Mouse (Mus musculus): ENCODE measurements around the gene Szt2. TPM values are rescaled to one million over a fixed set of nuclear protein-coding genes. Genes with fewer than 3 reads are reported as not detected.

Gene Szt2
- polyA plus RNA-seq, 1 experiment from 2014 or later, result 13.6 TPM

DNA sequence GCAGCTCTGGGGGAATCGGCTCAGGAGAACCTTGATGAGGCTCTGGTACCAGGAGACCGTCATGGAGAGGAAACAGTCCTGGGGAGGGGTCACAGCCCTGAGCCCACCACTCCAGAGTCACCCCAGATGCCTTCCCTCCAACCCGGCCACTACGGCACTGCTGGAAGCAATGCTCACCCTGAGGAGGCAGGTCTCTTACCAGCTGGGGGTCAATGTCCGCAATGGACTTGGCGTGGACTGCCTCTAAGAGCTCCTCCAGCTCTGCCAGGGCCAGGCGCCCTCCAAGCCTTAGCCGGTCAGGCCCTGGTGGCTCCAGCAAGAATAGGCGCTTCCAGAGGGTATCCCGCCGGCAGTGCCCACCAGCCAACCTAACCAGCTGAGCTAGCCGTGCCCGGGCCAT, 44.4 kb downstream of the Szt2 start:
- H3K36me3 ChIP-seq, result peaks cover 80% of the 10 kb centered on the region
- no peaks in the 10 kb centered on the region for H3K9me3 ChIP-seq
- peaks cover 10% of the 10 kb centered on the region for H3K4me1 ChIP-seq
- H3K27ac ChIP-seq (replicated peaks), result no peak overlapping the region
- no peak for ATAC-seq (ENCODE audit: low FRiP score, low read depth)
- H3K4me2 ChIP-seq (replicated peaks), result no peak overlapping the region
- 92% methylated on average over 13 of the region's 13 CpGs for whole genome bisulfite sequencing
- H3K4me3 ChIP-seq, result no peak overlapping the region
- no peak overlapping the region for H3K9ac ChIP-seq (replicated peaks)
- H3K27me3 ChIP-seq, result no peaks in the 10 kb centered on the region

- no peaks in the 10 kb centered on the region for H3K27me3 ChIP-seq
- no peak overlapping the region for H3K9ac ChIP-seq (replicated peaks)
- H3K4me2 ChIP-seq (replicated peaks), result no peak overlapping the region
- no peak for ATAC-seq (ENCODE audit: low FRiP score, low read depth)
- 96% methylated on average over 3 of the region's 3 CpGs for WGBS
- H3K4me1 ChIP-seq, result peaks cover 16% of the 10 kb centered on the region
- no peak overlapping the region for H3K27ac ChIP-seq (replicated peaks)
- H3K9me3 ChIP-seq, result no peaks in the 10 kb centered on the region
- H3K36me3 ChIP-seq, result peaks cover 73% of the 10 kb centered on the region
- no peak overlapping the region for H3K4me3 ChIP-seq
These were observed 45.1 kb downstream of the Szt2 start for GRCm38 (mm10) chr4:118363985-118364384.

- H3K4me3 ChIP-seq, result no peak overlapping the region
- no peaks in the 10 kb centered on the region for H3K27me3 ChIP-seq
- no peak for ATAC-seq (ENCODE audit: low FRiP score, low read depth)
- H3K4me1 ChIP-seq, result peaks cover 16% of the 10 kb centered on the region
- no peak overlapping the region for H3K9ac ChIP-seq (replicated peaks)
- no peak overlapping the region for H3K27ac ChIP-seq (replicated peaks)
- 95% methylated on average over 6 of the region's 6 CpGs for WGBS
- H3K4me2 ChIP-seq (replicated peaks), result no peak overlapping the region
- H3K9me3 ChIP-seq, result no peaks in the 10 kb centered on the region
- peaks cover 62% of the 10 kb centered on the region for H3K36me3 ChIP-seq
These were observed 46.2 kb downstream of the Szt2 start for GRCm38 (mm10) chr4:118362879-118363278.

- no peak overlapping the region for H3K4me2 ChIP-seq (replicated peaks)
- 90% methylated on average over 5 of the region's 5 CpGs for WGBS
- no peak overlapping the region for H3K4me3 ChIP-seq
- peaks cover 16% of the 10 kb centered on the region for H3K4me1 ChIP-seq
- H3K36me3 ChIP-seq, result peaks cover 51% of the 10 kb centered on the region
- no peak overlapping the region for H3K9ac ChIP-seq (replicated peaks)
- H3K27me3 ChIP-seq, result no peaks in the 10 kb centered on the region
- no peak overlapping the region; the same call in 1 of the 2 replicates for H3K27ac ChIP-seq (replicated peaks)
- H3K9me3 ChIP-seq, result no peaks in the 10 kb centered on the region
- no peak for ATAC-seq (ENCODE audit: low FRiP score, low read depth)
These were observed 47.6 kb downstream of the Szt2 start for GRCm38 (mm10) chr4:118361451-118361850.

GRCm38 (mm10) chr4:118359896-118360720, 49.0 kb downstream of the Szt2 start:
- under 1% methylated on average over 54 of the region's 54 CpGs for WGBS
- H3K4me3 ChIP-seq, result peak overlapping the region; percentile 66
- peaks cover 16% of the 10 kb centered on the region for H3K4me1 ChIP-seq
- no peaks in the 10 kb centered on the region for H3K9me3 ChIP-seq
- peak overlapping the region; percentile 93 for H3K27ac ChIP-seq (replicated peaks)
- peak overlapping the region; percentile 73 for H3K4me2 ChIP-seq (replicated peaks)
- H3K9ac ChIP-seq (replicated peaks), result peak overlapping the region; percentile 84
- H3K36me3 ChIP-seq, result peaks cover 37% of the 10 kb centered on the region
- no peaks in the 10 kb centered on the region for H3K27me3 ChIP-seq
- peak; percentile 82 for ATAC-seq (ENCODE audit: low FRiP score, low read depth)

DNA sequence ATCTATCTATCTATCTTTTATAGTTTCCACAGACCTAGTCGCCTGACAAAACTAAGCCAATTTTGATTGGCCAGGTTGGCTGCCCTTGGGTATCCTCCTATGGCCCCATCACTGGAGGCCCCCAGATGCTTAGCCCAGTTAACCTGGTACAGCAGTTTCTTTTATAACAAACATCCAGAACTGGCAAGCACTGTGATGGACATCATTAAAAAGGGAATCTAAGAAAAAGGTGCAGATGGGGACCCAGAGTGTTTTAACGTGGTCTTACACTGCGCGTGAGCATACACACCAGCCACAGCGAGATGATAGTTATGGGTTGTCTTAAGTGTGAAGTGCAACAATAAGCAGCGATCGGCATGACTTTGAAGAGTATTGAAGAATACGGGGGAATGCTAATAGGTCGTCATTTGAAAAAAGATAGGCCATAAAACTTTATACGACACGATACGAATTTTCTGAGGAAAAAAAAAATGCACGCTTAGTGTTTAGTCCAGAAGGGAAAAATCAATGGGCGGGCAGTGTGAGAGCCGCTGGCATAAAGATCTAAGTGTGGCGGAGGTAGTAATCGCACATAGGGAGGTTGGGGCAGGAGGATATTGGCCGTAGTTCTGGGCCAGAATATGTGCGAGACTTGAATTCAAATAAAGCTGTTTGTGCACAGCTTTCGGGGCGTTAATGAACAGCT, 49.7 kb downstream of the Szt2 start:
- ATAC-seq (ENCODE audit: low FRiP score, low read depth), result no peak
- Histone ChIP-seq H3K9ac (replicated peaks) (peak overlapping the region; percentile 84), H3K9me3 (no peaks in the 10 kb centered on the region), H3K27ac (replicated peaks) (peak overlapping the region; percentile 93), H3K4me3 (peak overlapping the region; percentile 66), H3K36me3 (peaks cover 30% of the 10 kb centered on the region), H3K27me3 (no peaks in the 10 kb centered on the region), H3K4me2 (replicated peaks) (peak overlapping the region; percentile 73), H3K4me1 (peaks cover 16% of the 10 kb centered on the region)
- WGBS, result 20% methylated on average over 21 of the region's 21 CpGs

- no peak overlapping the region for H3K27ac ChIP-seq (replicated peaks)
- WGBS, result 89% methylated on average over 17 of the region's 17 CpGs
- no peak overlapping the region for H3K4me2 ChIP-seq (replicated peaks)
- no peaks in the 10 kb centered on the region for H3K27me3 ChIP-seq
- no peak for ATAC-seq (ENCODE audit: low FRiP score, low read depth)
- peaks cover 19% of the 10 kb centered on the region for H3K36me3 ChIP-seq
- H3K4me1 ChIP-seq, result peaks cover 16% of the 10 kb centered on the region
- H3K4me3 ChIP-seq, result no peak overlapping the region
- H3K9ac ChIP-seq (replicated peaks), result no peak overlapping the region
- H3K9me3 ChIP-seq, result no peaks in the 10 kb centered on the region
These were observed 50.7 kb downstream of the Szt2 start for GRCm38 (mm10) chr4:118358159-118358895.

- no peak overlapping the region for H3K27ac ChIP-seq (replicated peaks)
- peaks cover 16% of the 10 kb centered on the region for H3K4me1 ChIP-seq
- ATAC-seq (ENCODE audit: low FRiP score, low read depth), result no peak
- H3K27me3 ChIP-seq, result no peaks in the 10 kb centered on the region
- peaks cover 11% of the 10 kb centered on the region for H3K36me3 ChIP-seq
- 85% methylated on average over 8 of the region's 8 CpGs for WGBS
- H3K9me3 ChIP-seq, result no peaks in the 10 kb centered on the region
- no peak overlapping the region for H3K4me2 ChIP-seq (replicated peaks)
- H3K4me3 ChIP-seq, result no peak overlapping the region
- no peak overlapping the region for H3K9ac ChIP-seq (replicated peaks)
These were observed 51.6 kb downstream of the Szt2 start for GRCm38 (mm10) chr4:118357504-118357903.

DNA sequence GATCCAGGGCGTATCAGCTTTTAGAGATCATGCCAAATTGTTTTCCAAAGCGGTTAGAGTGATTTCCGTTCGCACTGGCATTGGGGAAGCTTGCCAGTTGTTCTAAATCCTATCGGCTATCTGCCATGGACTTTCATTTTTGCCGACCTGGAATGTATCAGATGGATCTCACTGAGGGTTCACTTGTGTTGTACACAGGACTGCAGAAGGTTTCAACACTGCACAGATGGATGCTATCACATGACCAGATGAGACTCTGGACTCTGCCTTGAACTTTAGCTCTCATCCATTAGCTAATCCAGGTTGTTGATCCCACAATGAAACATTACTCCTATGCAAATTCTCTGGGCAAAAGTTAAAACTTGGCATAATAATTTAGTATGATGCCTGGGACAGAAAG, 52.3 kb downstream of the Szt2 start:
- WGBS, result 89% methylated on average over 6 of the region's 6 CpGs
- Histone ChIP-seq H3K4me3 (no peak overlapping the region), H3K4me1 (peaks cover 16% of the 10 kb centered on the region), H3K27me3 (no peaks in the 10 kb centered on the region), H3K27ac (replicated peaks) (no peak overlapping the region), H3K9ac (replicated peaks) (no peak overlapping the region), H3K4me2 (replicated peaks) (no peak overlapping the region), H3K9me3 (no peaks in the 10 kb centered on the region), H3K36me3 (peaks cover 4% of the 10 kb centered on the region; the same call in 1 of the 2 replicates)
- ATAC-seq (ENCODE audit: low FRiP score, low read depth), result no peak

DNA sequence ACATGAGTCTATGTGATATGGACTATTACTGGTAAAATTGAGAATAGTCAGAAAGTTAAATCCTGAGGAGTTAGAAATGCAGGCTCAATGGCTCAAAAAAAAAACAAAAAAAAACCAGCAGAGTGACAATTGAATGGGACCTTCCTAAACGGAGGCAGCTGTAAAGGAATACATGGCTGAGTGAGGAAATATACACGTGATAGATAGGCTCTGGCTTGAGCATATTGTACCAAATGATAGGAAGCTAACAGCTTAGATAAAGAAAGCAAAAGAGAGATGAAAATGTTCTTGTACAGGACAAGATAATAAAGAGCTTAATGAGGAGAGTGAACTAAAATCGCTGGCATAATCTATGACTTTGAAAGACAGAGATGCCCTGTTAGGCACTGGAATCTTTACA, 54.8 kb downstream of the Szt2 start:
- WGBS, result 73% methylated on average over 3 of the region's 3 CpGs
- Histone ChIP-seq H3K4me1 (peaks cover 2% of the 10 kb centered on the region), H3K27ac (replicated peaks) (no peak overlapping the region)

DNA sequence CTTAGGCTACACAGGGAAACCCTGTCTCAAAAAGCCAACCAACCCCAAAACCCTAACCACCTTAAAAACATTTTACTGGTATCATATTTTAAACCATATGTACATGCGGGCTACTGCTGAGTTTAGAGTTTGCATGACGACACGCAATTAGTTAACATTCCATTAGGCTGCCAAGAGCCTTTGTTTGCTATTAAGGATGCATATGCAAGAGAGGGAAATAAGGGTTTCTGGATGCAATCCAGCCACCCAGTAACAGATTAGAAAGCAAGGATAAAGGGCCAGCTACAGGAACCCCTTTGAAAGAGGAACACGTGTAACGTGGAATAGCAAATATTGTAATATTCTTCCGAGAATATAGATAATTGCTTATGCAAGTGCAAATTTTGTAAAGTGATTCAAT, 55.4 kb downstream of the Szt2 start:
- no peaks in the 10 kb centered on the region for H3K9me3 ChIP-seq
- no peaks in the 10 kb centered on the region for H3K36me3 ChIP-seq
- ATAC-seq (ENCODE audit: low FRiP score, low read depth), result no peak
- H3K4me3 ChIP-seq, result no peak overlapping the region
- WGBS, result 90% methylated on average over 6 of the region's 6 CpGs
- no peak overlapping the region for H3K27ac ChIP-seq (replicated peaks)
- no peak overlapping the region for H3K4me2 ChIP-seq (replicated peaks)
- no peaks in the 10 kb centered on the region for H3K27me3 ChIP-seq
- no peaks in the 10 kb centered on the region for H3K4me1 ChIP-seq
- no peak overlapping the region for H3K9ac ChIP-seq (replicated peaks)

More for the DNA sequence above, 54.8 kb downstream of the Szt2 start:
- H3K36me3 ChIP-seq, result no peaks in the 10 kb centered on the region
- H3K4me2 ChIP-seq (replicated peaks), result no peak overlapping the region
- no peaks in the 10 kb centered on the region for H3K9me3 ChIP-seq
- no peak for ATAC-seq (ENCODE audit: low FRiP score, low read depth)
- H3K4me3 ChIP-seq, result no peak overlapping the region
- no peak overlapping the region for H3K9ac ChIP-seq (replicated peaks)
- no peaks in the 10 kb centered on the region for H3K27me3 ChIP-seq

DNA sequence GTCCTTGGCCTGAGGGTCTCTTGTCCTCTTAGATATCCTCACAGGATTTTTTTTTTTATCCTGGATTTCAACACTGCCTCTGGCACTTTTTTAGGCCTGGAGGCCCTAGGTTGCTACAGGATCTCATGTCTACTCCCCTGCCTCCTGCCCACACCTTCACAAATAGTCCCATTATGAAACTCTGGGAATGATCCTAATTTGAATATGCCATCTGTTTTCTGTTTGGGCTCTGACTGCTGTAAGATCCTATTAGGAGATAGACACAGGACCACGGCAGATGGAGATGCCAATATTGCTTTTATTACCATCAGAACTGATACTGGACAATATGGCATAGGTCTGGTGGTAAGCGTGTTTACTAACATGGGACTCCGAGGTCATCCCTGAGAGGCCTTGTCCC, 57.2 kb downstream of the Szt2 start:
- ATAC-seq (ENCODE audit: low FRiP score, low read depth), result no peak
- no peak overlapping the region for H3K4me2 ChIP-seq (replicated peaks)
- no peaks in the 10 kb centered on the region for H3K27me3 ChIP-seq
- H3K36me3 ChIP-seq, result no peaks in the 10 kb centered on the region
- WGBS, result 83% methylated on average over 3 of the region's 3 CpGs
- no peak overlapping the region for H3K9ac ChIP-seq (replicated peaks)
- no peaks in the 10 kb centered on the region for H3K4me1 ChIP-seq
- H3K9me3 ChIP-seq, result no peaks in the 10 kb centered on the region
- H3K4me3 ChIP-seq, result no peak overlapping the region
- no peak overlapping the region for H3K27ac ChIP-seq (replicated peaks)
